Mouse (Mus musculus): ENCODE data around the gene Nckap5. TPM values are rescaled to one million over a fixed set of nuclear protein-coding genes. Genes with fewer than 3 reads are reported as not detected.

The Nckap5 gene
- polyA plus RNA-seq, 1 experiment from 2014 or later: 6.2 TPM

DNA sequence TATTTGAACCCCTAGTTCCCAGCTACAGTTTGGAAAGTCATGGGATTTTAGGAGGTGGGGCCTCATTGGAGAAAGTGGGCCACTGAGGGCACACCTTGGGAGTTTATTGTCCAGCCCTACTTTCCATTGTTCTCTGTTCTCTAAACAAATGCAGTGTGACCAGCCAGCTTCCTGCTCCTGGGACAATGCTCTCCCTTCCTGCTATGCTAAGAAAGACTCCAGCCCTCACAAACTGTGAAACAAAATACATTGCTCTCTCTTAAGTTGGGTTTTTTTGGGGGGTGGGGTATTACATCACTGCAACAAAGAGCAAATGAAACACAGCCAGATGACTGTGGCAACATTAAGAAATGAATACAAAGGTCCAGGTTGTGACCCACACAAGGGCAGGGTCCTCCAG, 426.6 kb downstream of the Nckap5 start:
- Histone ChIP-seq H3K4me1 (ENCODE audit: control insufficient read depth, insufficient read depth, low read length) (no peaks in the 10 kb centered on the region), H3K9me3 (ENCODE audit: control insufficient read depth, low read length) (no peaks in the 10 kb centered on the region), H3K27me3 (replicated peaks; ENCODE audit: control insufficient read depth, insufficient read depth, low read length) (no peaks in the 10 kb centered on the region), H3K27ac (replicated peaks; ENCODE audit: low read depth, low read length) (no peak overlapping the region), H3K36me3 (ENCODE audit: control insufficient read depth, insufficient read depth, low read length) (no peaks in the 10 kb centered on the region), H3K4me2 (ENCODE audit: low read depth, low read length) (no peak overlapping the region), H3K9ac (ENCODE audit: low read depth, low read length) (no peak overlapping the region), H3K4me3 (ENCODE audit: low read depth, low read length) (no peak overlapping the region)
- DNase-seq (ENCODE audit: low spot score) (no peak), ATAC-seq (ENCODE audit: low read depth) (no peak)

DNA sequence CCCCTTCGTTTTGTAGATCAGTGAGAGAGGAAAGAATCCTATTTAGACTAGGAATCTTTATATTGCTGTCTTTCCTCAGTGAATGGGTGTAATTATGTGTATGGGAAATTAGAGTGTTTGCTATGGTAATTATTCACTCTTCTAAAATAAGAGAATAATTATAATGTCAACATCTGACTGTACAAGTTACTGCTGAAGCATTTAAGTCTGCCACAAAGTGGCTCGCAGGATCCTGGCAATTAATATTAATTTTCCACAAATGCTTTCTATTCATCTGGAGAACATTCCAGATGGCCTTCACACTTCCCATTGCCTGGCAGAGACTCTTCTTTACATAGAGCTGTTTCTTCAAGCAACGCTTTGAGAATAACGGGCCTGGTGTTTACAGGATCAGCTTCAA, 439.4 kb downstream of the Nckap5 start:
- WGBS: 63% methylated on average over 4 of the region's 4 CpGs
- DNase-seq (ENCODE audit: low spot score) (no peak), ATAC-seq (ENCODE audit: low read depth) (no peak)
- Histone ChIP-seq H3K4me2 (ENCODE audit: low read depth, low read length) (no peak overlapping the region), H3K4me1 (ENCODE audit: control insufficient read depth, insufficient read depth, low read length) (no peaks in the 10 kb centered on the region), H3K9me3 (ENCODE audit: control insufficient read depth, low read length) (no peaks in the 10 kb centered on the region), H3K36me3 (ENCODE audit: control insufficient read depth, insufficient read depth, low read length) (no peaks in the 10 kb centered on the region), H3K4me3 (ENCODE audit: low read depth, low read length) (no peak overlapping the region), H3K9ac (ENCODE audit: low read depth, low read length) (no peak overlapping the region), H3K27ac (replicated peaks; ENCODE audit: low read depth, low read length) (no peak overlapping the region), H3K27me3 (replicated peaks; ENCODE audit: control insufficient read depth, insufficient read depth, low read length) (no peaks in the 10 kb centered on the region)

DNA sequence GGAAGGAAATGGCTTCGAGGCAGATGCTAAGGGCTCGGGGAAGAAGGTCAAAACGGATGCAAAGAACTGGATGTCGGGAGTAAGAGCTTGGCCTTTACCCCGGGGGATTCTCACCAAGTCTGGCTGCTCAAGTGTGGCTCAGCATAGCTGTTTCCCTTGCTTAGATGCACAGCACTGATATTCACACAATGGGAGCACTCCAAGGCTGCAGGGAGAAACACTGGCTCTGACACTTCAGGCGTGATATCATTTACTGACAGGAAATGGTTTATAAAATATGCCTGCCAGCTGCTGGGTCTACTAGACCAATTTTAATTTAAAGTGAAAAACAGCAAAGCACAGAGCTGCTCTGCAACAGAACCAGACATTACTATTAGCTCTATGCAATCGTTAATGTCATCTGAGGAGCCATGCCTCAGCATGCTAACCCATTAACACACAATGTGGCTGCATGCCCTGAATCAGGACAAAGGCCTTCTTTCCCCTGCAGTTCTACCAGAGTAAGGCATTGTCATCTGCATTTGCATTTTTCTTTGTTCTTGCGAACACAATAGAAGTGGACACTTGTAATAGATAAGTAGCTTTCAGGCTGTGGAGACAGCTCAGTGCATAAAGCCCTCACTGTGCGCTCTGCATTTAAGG, 453.1 kb downstream of the Nckap5 start:
- H3K9me3 ChIP-seq (ENCODE audit: control insufficient read depth, low read length): no peaks in the 10 kb centered on the region
- H3K4me1 ChIP-seq (ENCODE audit: control insufficient read depth, insufficient read depth, low read length): no peaks in the 10 kb centered on the region
- no peaks in the 10 kb centered on the region for H3K27me3 ChIP-seq (replicated peaks; ENCODE audit: control insufficient read depth, insufficient read depth, low read length)
- ATAC-seq (ENCODE audit: low read depth) (no peak), DNase-seq (ENCODE audit: low spot score) (no peak)
- H3K27ac ChIP-seq (replicated peaks; ENCODE audit: low read depth, low read length): no peak overlapping the region
- H3K4me2 ChIP-seq (ENCODE audit: low read depth, low read length): no peak overlapping the region
- no peak overlapping the region for H3K4me3 ChIP-seq (ENCODE audit: low read depth, low read length)
- WGBS: 67% methylated on average over 9 of the region's 9 CpGs
- H3K9ac ChIP-seq (ENCODE audit: low read depth, low read length): no peak overlapping the region
- no peaks in the 10 kb centered on the region for H3K36me3 ChIP-seq (ENCODE audit: control insufficient read depth, insufficient read depth, low read length)

DNA sequence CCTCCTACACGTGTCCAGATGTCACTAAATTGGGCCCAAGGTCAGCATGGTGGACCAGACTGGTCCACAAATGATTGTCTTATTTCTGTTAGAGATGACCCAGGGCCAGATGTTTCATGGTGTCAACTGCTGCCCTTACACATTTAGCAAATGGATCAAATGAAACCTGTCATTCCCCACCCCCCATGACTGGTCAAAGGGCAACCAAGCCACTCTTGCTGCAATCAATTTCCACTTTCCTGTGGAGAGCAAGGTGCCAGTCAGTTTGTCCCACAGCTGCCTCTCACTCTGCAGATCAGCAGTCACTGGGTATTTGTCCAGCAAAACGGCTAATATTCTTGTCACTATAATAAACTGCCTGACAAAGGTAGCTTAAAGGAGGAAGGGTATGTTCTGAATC, 463.9 kb downstream of the Nckap5 start:
- ATAC-seq (ENCODE audit: low read depth) (no peak), DNase-seq (ENCODE audit: low spot score) (no peak)
- 59% methylated on average over 2 of the region's 2 CpGs for WGBS
- H3K9ac ChIP-seq (ENCODE audit: low read depth, low read length): no peak overlapping the region
- H3K36me3 ChIP-seq (ENCODE audit: control insufficient read depth, insufficient read depth, low read length): no peaks in the 10 kb centered on the region
- H3K4me3 ChIP-seq (ENCODE audit: low read depth, low read length): no peak overlapping the region
- no peaks in the 10 kb centered on the region for H3K4me1 ChIP-seq (ENCODE audit: control insufficient read depth, insufficient read depth, low read length)
- H3K9me3 ChIP-seq (ENCODE audit: control insufficient read depth, low read length): no peaks in the 10 kb centered on the region
- H3K4me2 ChIP-seq (ENCODE audit: low read depth, low read length): no peak overlapping the region
- H3K27ac ChIP-seq (replicated peaks; ENCODE audit: low read depth, low read length): no peak overlapping the region
- H3K27me3 ChIP-seq (replicated peaks; ENCODE audit: control insufficient read depth, insufficient read depth, low read length): no peaks in the 10 kb centered on the region

DNA sequence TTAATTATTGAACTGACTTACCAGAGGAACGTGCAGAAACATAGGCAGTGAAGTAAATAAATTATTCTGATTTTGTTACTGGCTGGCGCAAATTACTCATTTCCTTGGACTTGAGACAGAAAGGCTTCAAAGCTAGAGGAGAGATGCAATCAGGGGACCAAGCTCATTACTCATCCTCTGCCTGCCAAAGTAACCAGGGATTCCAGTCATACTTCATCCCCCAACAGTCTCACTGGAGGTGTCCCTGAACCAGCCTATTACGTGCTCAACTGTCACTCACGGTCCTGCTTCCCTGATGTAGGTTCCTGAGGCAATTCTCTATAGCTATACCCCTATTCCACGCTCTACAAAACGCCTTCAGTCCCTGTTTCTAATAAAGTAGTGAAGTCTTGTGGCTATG, 466.0 kb downstream of the Nckap5 start:
- WGBS: 58% methylated on average over 6 of the region's 6 CpGs
- no peaks in the 10 kb centered on the region for H3K9me3 ChIP-seq (ENCODE audit: control insufficient read depth, low read length)
- no peak for ATAC-seq (ENCODE audit: low read depth)

DNA sequence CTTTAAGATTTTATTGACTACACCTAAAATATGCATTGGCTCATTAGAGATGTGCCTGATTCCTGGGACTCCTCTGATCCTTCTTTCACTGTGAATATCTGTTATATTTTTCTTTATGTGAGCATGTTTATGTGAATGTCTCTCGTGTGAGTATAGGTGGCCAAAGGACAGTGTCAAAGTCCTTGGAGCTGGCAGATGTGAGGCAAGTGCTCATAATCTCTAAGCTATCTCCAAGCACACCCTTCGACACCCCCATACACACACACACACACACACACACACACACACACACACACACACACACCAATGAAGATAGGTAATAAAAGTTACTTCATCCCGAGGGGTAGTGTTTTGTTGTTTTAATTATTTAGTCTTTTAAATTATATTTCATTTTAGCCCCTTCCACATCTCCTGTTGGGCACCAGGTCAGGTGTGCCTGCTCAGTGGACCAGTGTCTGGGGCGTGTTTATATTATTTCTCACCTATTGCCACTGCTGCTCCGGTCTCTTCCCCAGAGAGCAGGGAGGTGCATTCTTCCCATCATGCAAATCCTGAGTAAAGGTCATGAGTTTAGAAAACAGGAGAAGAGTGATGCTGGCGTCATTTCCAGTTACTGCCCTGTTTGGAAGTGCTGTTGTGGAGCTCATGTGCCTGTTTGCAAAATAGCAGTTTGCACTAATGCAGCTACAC, 469.9 kb downstream of the Nckap5 start:
- Histone ChIP-seq H3K27ac (replicated peaks; ENCODE audit: low read depth, low read length) (no peak overlapping the region), H3K4me1 (ENCODE audit: control insufficient read depth, insufficient read depth, low read length) (no peaks in the 10 kb centered on the region), H3K9me3 (ENCODE audit: control insufficient read depth, low read length) (no peaks in the 10 kb centered on the region), H3K4me3 (ENCODE audit: low read depth, low read length) (no peak overlapping the region), H3K4me2 (ENCODE audit: low read depth, low read length) (no peak overlapping the region), H3K9ac (ENCODE audit: low read depth, low read length) (no peak overlapping the region), H3K27me3 (replicated peaks; ENCODE audit: control insufficient read depth, insufficient read depth, low read length) (no peaks in the 10 kb centered on the region), H3K36me3 (ENCODE audit: control insufficient read depth, insufficient read depth, low read length) (no peaks in the 10 kb centered on the region)
- 74% methylated on average over 6 of the region's 6 CpGs for WGBS
- ATAC-seq (ENCODE audit: low read depth): no peak
- DNase-seq (ENCODE audit: low spot score): no peak

More for the DNA sequence above, 466.0 kb downstream of the Nckap5 start:
- Histone ChIP-seq H3K4me2 (ENCODE audit: low read depth, low read length) (no peak overlapping the region), H3K36me3 (ENCODE audit: control insufficient read depth, insufficient read depth, low read length) (no peaks in the 10 kb centered on the region), H3K4me3 (ENCODE audit: low read depth, low read length) (no peak overlapping the region), H3K27me3 (replicated peaks; ENCODE audit: control insufficient read depth, insufficient read depth, low read length) (no peaks in the 10 kb centered on the region), H3K9ac (ENCODE audit: low read depth, low read length) (no peak overlapping the region), H3K4me1 (ENCODE audit: control insufficient read depth, insufficient read depth, low read length) (no peaks in the 10 kb centered on the region), H3K27ac (replicated peaks; ENCODE audit: low read depth, low read length) (no peak overlapping the region)
- no peak for DNase-seq (ENCODE audit: low spot score)

DNA sequence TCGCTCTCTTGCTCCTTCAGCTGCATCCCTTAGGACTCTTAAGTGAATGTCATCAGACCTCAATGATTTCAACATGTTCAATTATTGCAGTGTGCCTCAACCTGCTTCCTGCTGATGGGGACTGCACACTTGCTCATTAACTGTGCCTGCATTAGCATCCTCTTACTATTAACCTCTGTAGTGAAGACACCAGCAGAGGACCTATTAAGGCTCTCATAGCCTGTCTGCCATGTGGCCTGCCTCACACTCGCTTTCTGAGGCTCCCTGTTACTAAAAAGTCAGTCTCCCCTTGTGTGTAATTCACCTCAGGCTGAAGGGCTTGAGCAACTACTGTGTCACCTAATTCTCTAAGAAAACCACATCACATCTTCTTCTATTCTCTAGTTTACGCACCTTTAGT, 470.5 kb downstream of the Nckap5 start:
- Histone ChIP-seq H3K4me1 (ENCODE audit: control insufficient read depth, insufficient read depth, low read length) (no peaks in the 10 kb centered on the region), H3K27ac (replicated peaks; ENCODE audit: low read depth, low read length) (no peak overlapping the region), H3K36me3 (ENCODE audit: control insufficient read depth, insufficient read depth, low read length) (no peaks in the 10 kb centered on the region), H3K9ac (ENCODE audit: low read depth, low read length) (no peak overlapping the region), H3K9me3 (ENCODE audit: control insufficient read depth, low read length) (no peaks in the 10 kb centered on the region), H3K4me2 (ENCODE audit: low read depth, low read length) (no peak overlapping the region), H3K27me3 (replicated peaks; ENCODE audit: control insufficient read depth, insufficient read depth, low read length) (no peaks in the 10 kb centered on the region), H3K4me3 (ENCODE audit: low read depth, low read length) (no peak overlapping the region)
- DNase-seq (ENCODE audit: low spot score): no peak
- no peak for ATAC-seq (ENCODE audit: low read depth)
- WGBS: 71% methylated on average over 3 of the region's 3 CpGs

DNA sequence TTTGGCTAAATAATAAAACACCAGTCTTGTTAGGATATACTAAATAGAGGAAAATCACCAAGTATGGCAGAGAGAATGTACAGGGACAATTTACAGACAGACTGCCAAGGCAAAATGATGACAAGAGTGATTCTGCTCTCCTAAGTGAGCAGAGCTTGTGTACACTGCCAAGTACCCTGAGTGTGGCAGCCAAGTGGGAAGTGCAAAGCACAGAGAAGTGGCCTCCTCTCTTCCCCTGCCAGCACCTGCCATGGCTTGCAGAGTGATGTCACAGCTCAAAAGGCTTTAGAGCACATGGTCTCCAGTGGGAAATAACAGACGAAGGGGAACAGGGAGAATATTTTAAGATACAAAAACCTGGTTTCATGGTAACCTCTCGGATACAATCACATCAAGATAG, 488.8 kb downstream of the Nckap5 start:
- WGBS: 70% methylated on average over 2 of the region's 2 CpGs

DNA sequence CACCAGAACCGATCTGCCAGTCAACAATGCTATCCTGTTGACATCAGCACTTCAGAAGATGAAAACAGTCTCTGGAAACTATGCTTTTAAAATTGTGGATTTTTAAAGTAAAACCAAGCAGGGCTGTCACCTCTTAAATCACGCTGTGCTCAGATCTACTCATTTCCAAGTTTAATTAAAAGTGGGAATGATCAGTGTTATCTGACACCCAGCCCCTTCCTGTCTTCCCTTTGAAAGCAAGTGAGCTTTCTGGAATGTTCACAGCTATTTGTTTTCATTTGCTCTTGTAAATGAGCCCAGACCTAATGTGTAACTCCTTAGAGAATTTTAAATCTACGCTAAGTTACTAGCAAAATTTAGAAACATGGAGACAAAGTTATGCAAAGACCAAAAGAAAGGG, 491.3 kb downstream of the Nckap5 start:
- no peaks in the 10 kb centered on the region for H3K9me3 ChIP-seq (ENCODE audit: control insufficient read depth, low read length)
- H3K4me3 ChIP-seq (ENCODE audit: low read depth, low read length): no peak overlapping the region
- no peaks in the 10 kb centered on the region for H3K4me1 ChIP-seq (ENCODE audit: control insufficient read depth, insufficient read depth, low read length)
- DNase-seq (ENCODE audit: low spot score) (no peak), ATAC-seq (ENCODE audit: low read depth) (no peak)
- no peak overlapping the region for H3K27ac ChIP-seq (replicated peaks; ENCODE audit: low read depth, low read length)
- no peaks in the 10 kb centered on the region for H3K27me3 ChIP-seq (replicated peaks; ENCODE audit: control insufficient read depth, insufficient read depth, low read length)
- no peaks in the 10 kb centered on the region for H3K36me3 ChIP-seq (ENCODE audit: control insufficient read depth, insufficient read depth, low read length)
- whole genome bisulfite sequencing: 51% methylated on average over 3 of the region's 3 CpGs
- no peak overlapping the region for H3K9ac ChIP-seq (ENCODE audit: low read depth, low read length)
- no peak overlapping the region for H3K4me2 ChIP-seq (ENCODE audit: low read depth, low read length)

More for the DNA sequence above, 488.8 kb downstream of the Nckap5 start:
- H3K27ac ChIP-seq (replicated peaks; ENCODE audit: low read depth, low read length): no peak overlapping the region
- H3K9me3 ChIP-seq (ENCODE audit: control insufficient read depth, low read length): no peaks in the 10 kb centered on the region
- H3K4me2 ChIP-seq (ENCODE audit: low read depth, low read length): no peak overlapping the region
- H3K27me3 ChIP-seq (replicated peaks; ENCODE audit: control insufficient read depth, insufficient read depth, low read length): no peaks in the 10 kb centered on the region
- H3K4me3 ChIP-seq (ENCODE audit: low read depth, low read length): no peak overlapping the region
- no peak for ATAC-seq (ENCODE audit: low read depth)
- H3K9ac ChIP-seq (ENCODE audit: low read depth, low read length): no peak overlapping the region
- DNase-seq (ENCODE audit: low spot score): no peak
- no peaks in the 10 kb centered on the region for H3K36me3 ChIP-seq (ENCODE audit: control insufficient read depth, insufficient read depth, low read length)
- H3K4me1 ChIP-seq (ENCODE audit: control insufficient read depth, insufficient read depth, low read length): no peaks in the 10 kb centered on the region
